Mouse (Mus musculus) ES-Bruce4 (cell line): ENCODE data around the gene Hspb7.

Source experiments
- CTCF ChIP-seq: IDR thresholded peaks from one replicate; pipeline ENCODE4 v1.8.1; 2011; ENCODE audit warnings: low read depth, low read length
- POLR2A ChIP-seq: IDR thresholded peaks from one replicate; pipeline ENCODE4 v1.8.1; 2011; ENCODE audit warnings: low read length; ENCODE audit not compliant: insufficient read depth

DNA sequence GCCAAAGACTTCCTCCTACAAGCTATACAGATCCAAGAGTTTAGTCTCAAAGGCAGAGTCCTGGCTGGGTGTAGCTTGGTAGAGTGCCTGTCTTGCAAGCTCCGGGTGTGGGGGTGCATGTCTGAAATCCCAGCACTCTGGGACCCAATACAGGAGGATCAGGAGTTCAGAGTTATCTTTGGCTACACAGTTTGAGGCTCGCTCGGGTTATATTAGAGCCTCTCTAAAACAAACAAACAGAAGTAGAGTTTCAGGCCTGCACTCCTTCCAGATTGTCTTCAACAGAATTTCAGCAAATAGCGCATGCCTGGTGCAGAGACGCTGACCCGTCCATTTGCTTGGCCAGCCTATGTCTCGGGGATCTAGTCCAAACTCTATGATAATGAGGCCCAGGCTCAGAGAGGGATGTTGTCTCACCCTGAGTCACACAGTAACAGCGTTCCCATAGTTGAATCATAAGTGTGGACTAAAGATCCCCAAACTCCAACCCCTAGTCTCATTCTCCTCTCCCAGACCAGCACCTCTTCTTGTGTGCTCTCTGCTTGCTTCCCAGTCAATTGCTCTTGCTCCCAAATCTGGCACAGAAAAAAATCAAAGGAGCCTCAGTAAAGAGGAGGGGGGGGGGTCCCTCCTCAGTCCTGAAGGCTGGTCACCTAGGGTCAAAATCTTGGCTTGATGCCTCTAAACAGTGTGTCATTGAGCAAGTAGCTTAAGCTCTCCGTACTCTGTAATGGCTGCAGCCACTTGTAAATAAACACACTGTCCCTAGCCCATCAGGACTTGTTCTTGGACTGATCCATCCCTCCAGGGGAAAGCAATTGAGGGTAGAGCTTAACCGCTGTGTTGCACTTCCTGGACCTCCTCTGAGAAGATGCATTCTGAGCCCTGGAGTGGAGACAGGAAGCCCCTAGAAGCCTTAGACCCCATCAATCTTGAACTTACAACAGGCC is 6.5 kb downstream of the Hspb7 start:
- TF ChIP-seq CTCF: no peak
- no peak for TF ChIP-seq POLR2A
